12 mouse cellular contexts compared by ENCODE assay signal in genomic region chr12:79504641-79505040, GRCm38 (mm10).
DNase-seq lines count a peak whose midpoint lies in the region; ATAC-seq and TF ChIP-seq lines count a peak whose summit lies in the region.
"Had no signal": no experiment of that assay in that cellular context is flagged by ENCODE, and none has a peak within 500 bp of the region (broad histone marks: within the 10 kb centered on the region; RNA-seq: fewer than 3 reads in every experiment).

No protein-coding gene starts in this region.

- no peaks in the 10 kb centered on the region for H3K27me3 ChIP-seq in embryonic facial prominence, embryonic 15.5 days
- H3K27me3 ChIP-seq in hindbrain, embryonic 16.5 days (replicated peaks; ENCODE audit: control insufficient read depth, insufficient read depth, low read length): no peaks in the 10 kb centered on the region
- no peaks in the 10 kb centered on the region for H3K27me3 ChIP-seq in neural tube, embryonic 14.5 days (ENCODE audit: control insufficient read depth, insufficient read depth, low read length)

- no peaks in the 10 kb centered on the region for H3K9me3 ChIP-seq in embryonic facial prominence, embryonic 15.5 days (replicated peaks)
- H3K9me3 ChIP-seq in hindbrain, embryonic 16.5 days (ENCODE audit: control insufficient read depth, low read length): no peaks in the 10 kb centered on the region
- H3K9me3 ChIP-seq in neural tube, embryonic 14.5 days (ENCODE audit: control insufficient read depth, low read length): no peaks in the 10 kb centered on the region

- no peak overlapping the region for H3K4me2 ChIP-seq in embryonic facial prominence, embryonic 15.5 days (replicated peaks)
- H3K4me2 ChIP-seq in hindbrain, embryonic 16.5 days (ENCODE audit: low read length): no peak overlapping the region
- no peak overlapping the region for H3K4me2 ChIP-seq in neural tube, embryonic 14.5 days (ENCODE audit: low read depth, low read length)

- WGBS in embryonic facial prominence, embryonic 15.5 days: 93% methylated on average over 1 of the region's 1 CpGs
- 51% methylated on average over 1 of the region's 1 CpGs for WGBS in hindbrain, embryonic 16.5 days
- 39% methylated on average over 1 of the region's 1 CpGs for WGBS in neural tube, embryonic 14.5 days

- 0 out of 2 replicates have a peak, but pooled peaks have one; percentile 21 for ATAC-seq in embryonic facial prominence, embryonic 15.5 days (ENCODE audit: insufficient number of reproducible peaks, low FRiP score, low TSS enrichment, low read depth)
- no peak for ATAC-seq in hindbrain, embryonic 16.5 days
- no peak for ATAC-seq in neural tube, embryonic 14.5 days (ENCODE audit: low read depth)
- ATAC-seq: CD4-positive, CD25-positive, alpha-beta regulatory T cell, adult 4 months had no signal

- TF ChIP-seq CTCF in layer of hippocampus, adult 2 months (conservative IDR thresholded peaks at IDR 0.05): no peak

- H3K4me3 ChIP-seq in layer of hippocampus, adult 2 months: no peak overlapping the region
- no peak overlapping the region for H3K4me3 ChIP-seq in embryonic facial prominence, embryonic 15.5 days (replicated peaks)
- H3K4me3 ChIP-seq in hindbrain, embryonic 16.5 days (ENCODE audit: low read length): no peak overlapping the region
- no peak overlapping the region for H3K4me3 ChIP-seq in neural tube, embryonic 14.5 days (ENCODE audit: low read depth, low read length)
- H3K4me3 ChIP-seq: erythroblast, embryonic 14.5 days had no signal

- DNase-seq in layer of hippocampus, adult 2 months (ENCODE audit: low spot score in 2 of 2): no peak
- no peak for DNase-seq in layer of hippocampus, adult 11-12 months (ENCODE audit: low spot score)
- DNase-seq in adipocyte (ENCODE audit: low spot score): no peak
- no peak for DNase-seq in cerebellum, postnatal 4 days (ENCODE audit: low spot score in 2 of 2)
- DNase-seq in ovary, postnatal 36 days (ENCODE audit: low spot score): no peak
- DNase-seq: kidney, adult 2 months had no signal

- peak overlapping the region; percentile 84 for H3K27ac ChIP-seq in layer of hippocampus, adult 2 months
- peak overlapping the region; percentile 71 for H3K27ac ChIP-seq in embryonic facial prominence, embryonic 15.5 days (replicated peaks)
- peak overlapping the region; percentile 59 for H3K27ac ChIP-seq in hindbrain, embryonic 16.5 days (ENCODE audit: low read depth, low read length)
- peak overlapping the region; percentile 62; the same call in 1 of the 2 replicates for H3K27ac ChIP-seq in neural tube, embryonic 14.5 days (ENCODE audit: low read depth, low read length)
- H3K27ac ChIP-seq: macrophage had no signal

- no peaks in the 10 kb centered on the region for H3K36me3 ChIP-seq in embryonic facial prominence, embryonic 15.5 days
- no peaks in the 10 kb centered on the region for H3K36me3 ChIP-seq in hindbrain, embryonic 16.5 days (ENCODE audit: control insufficient read depth, insufficient read depth, low read length)
- H3K36me3 ChIP-seq in neural tube, embryonic 14.5 days (ENCODE audit: control insufficient read depth, insufficient read depth, low read length): no peaks in the 10 kb centered on the region

- peaks cover 32% of the 10 kb centered on the region for H3K4me1 ChIP-seq in embryonic facial prominence, embryonic 15.5 days
- H3K4me1 ChIP-seq in hindbrain, embryonic 16.5 days (ENCODE audit: control insufficient read depth, insufficient read depth, low read depth, low read length): peaks cover 10% of the 10 kb centered on the region
- H3K4me1 ChIP-seq in neural tube, embryonic 14.5 days (ENCODE audit: control insufficient read depth, insufficient read depth, low read length): peaks cover 8% of the 10 kb centered on the region; the same call in 1 of the 2 replicates

- no peak overlapping the region for H3K9ac ChIP-seq in embryonic facial prominence, embryonic 15.5 days
- H3K9ac ChIP-seq in hindbrain, embryonic 16.5 days (ENCODE audit: low read depth, low read length): no peak overlapping the region
- no peak overlapping the region for H3K9ac ChIP-seq in neural tube, embryonic 14.5 days (replicated peaks; ENCODE audit: low read depth, low read length)
